Mouse (Mus musculus) MEL (cell line): ENCODE data around the gene Tbc1d30.

Source experiments
- CHD2 ChIP-seq: IDR thresholded peaks from 2 replicates; pipeline ENCODE4 v1.6.1; 2011; ENCODE audit warnings: low read length, improper control_type of control experiment
- CTCF ChIP-seq, 3 experiments: IDR thresholded peaks in 2 of 3; conservative IDR thresholded peaks in 1 of 3; 2 replicates each; pipeline ENCODE4 v1.5.1; 2011 to 2012; ENCODE audit warnings: low read length in 3 of 3, low read depth in 2 of 3, mild to moderate bottlenecking in 2 of 3, improper control_type of control experiment in 1 of 3, inconsistent platforms in 1 of 3, mixed read lengths in 1 of 3, moderate library complexity in 1 of 3; ENCODE audit not compliant: control insufficient read depth in 1 of 3, insufficient read depth in 1 of 3, poor library complexity in 1 of 3, severe bottlenecking in 1 of 3
- EP300 ChIP-seq, 2 experiments: IDR thresholded peaks; 2 replicates each; pipeline ENCODE4 v1.6.1; 2011; ENCODE audit warnings: improper control_type of control experiment in 2 of 2, low read length in 2 of 2, low read depth in 1 of 2, mild to moderate bottlenecking in 1 of 2
- GATA1 ChIP-seq: IDR thresholded peaks from 2 replicates; pipeline ENCODE4 v1.6.1; 2011; ENCODE audit warnings: low read depth, low read length, improper control_type of control experiment
- MAX ChIP-seq: IDR thresholded peaks from 2 replicates; pipeline ENCODE4 v1.6.1; 2011; ENCODE audit warnings: low read length, improper control_type of control experiment
- POLR2A ChIP-seq, 2 experiments: IDR thresholded peaks; 2 replicates each; pipeline ENCODE4 v1.6.1; 2011 to 2012; ENCODE audit warnings: low read length in 2 of 2, mild to moderate bottlenecking in 2 of 2, control low read depth in 1 of 2, improper control_type of control experiment in 1 of 2, low read depth in 1 of 2, moderate library complexity in 1 of 2; ENCODE audit not compliant: control insufficient read depth in 1 of 2, insufficient read depth in 1 of 2, poor library complexity in 1 of 2
- POLR2AphosphoS2 ChIP-seq: IDR thresholded peaks from 2 replicates; pipeline ENCODE4 v1.6.1; 2011; ENCODE audit warnings: low read length, improper control_type of control experiment
- USF1 ChIP-seq: IDR thresholded peaks from 2 replicates; pipeline ENCODE4 v1.6.1; 2014; ENCODE audit warnings: low read depth, mild to moderate bottlenecking, inconsistent platforms, low read length, improper control_type of control experiment, moderate library complexity
- ZC3H11A ChIP-seq: IDR thresholded peaks from 2 replicates; pipeline ENCODE4 v1.6.1; 2012; ENCODE audit warnings: low read depth, mild to moderate bottlenecking, inconsistent platforms, low read length, improper control_type of control experiment

DNA sequence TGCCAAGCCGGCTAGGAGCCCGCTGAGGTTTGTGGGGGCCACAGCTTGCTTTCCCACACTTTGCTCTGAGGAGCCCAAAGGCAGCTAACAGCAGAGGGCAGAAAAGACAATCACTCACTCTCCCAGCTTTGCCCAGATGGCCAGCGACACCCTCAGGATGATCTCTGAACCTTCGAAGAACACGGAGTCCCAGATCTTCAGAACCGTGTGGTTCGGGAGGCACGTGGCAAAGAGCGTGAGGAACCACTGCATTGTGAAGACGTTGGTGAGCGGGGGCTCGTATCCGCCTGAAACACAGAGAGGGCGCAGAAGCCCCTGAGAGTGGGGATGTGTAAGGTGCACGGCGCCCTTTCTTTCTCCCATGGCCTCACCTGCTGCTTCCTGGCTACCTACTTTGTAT lies 56.6 kb downstream of the Tbc1d30 start:
- TF ChIP-seq CTCF (IDR thresholded peaks at IDR 0.05 in 2 of 3, conservative IDR thresholded peaks at IDR 0.05 in 1 of 3; ENCODE audit: control insufficient read depth in 1 of 3, insufficient read depth in 1 of 3, low read depth in 2 of 3, low read length in 3 of 3, poor library complexity in 1 of 3, severe bottlenecking in 1 of 3) (no peak), POLR2A (IDR thresholded peaks at IDR 0.05; ENCODE audit: control insufficient read depth in 1 of 2, insufficient read depth in 1 of 2, low read depth in 1 of 2, low read length in 2 of 2, poor library complexity in 1 of 2) (no peak), USF1 (no peak), EP300 (IDR thresholded peaks at IDR 0.05; ENCODE audit: low read depth in 1 of 2, low read length in 2 of 2) (no peak), ZC3H11A (no peak), CHD2 (no peak), POLR2AphosphoS2 (no peak), GATA1 (no peak), MAX (no peak)
